Mouse (Mus musculus) olfactory bulb, adult 2 months (tissue): ENCODE measurements at regions not wholly inside any gene's neighbourhood (a gene's known extent, or its start where the extent isn't known, plus 50 kb on each side); places are given as distances from the start of the nearest gene placed in this dataset.

Experiments
- H3K27ac ChIP-seq: fragments of 200-500 bp; 2 replicates; pipeline ENCODE4 v1.5.1; 2012; ENCODE audit warnings: low read depth, low read length; ENCODE audit not compliant: insufficient read depth
- H3K4me1 ChIP-seq: fragments of 200-500 bp; 2 replicates; pipeline ENCODE4 v1.6.1; 2012; ENCODE audit warnings: low read length; ENCODE audit not compliant: control insufficient read depth, insufficient read depth
- H3K4me3 ChIP-seq: fragments of 200-500 bp; 2 replicates; pipeline ENCODE4 v1.5.1; 2012; ENCODE audit warnings: mild to moderate bottlenecking, low read depth, low read length, moderate library complexity; ENCODE audit not compliant: insufficient read depth
- CTCF ChIP-seq: fragments of 200-500 bp; IDR thresholded peaks from 2 replicates; pipeline ENCODE4 v1.5.1; 2012; ENCODE audit warnings: low read depth, mild to moderate bottlenecking, low read length, moderate library complexity; ENCODE audit not compliant: insufficient read depth
- POLR2A ChIP-seq: fragments of 200-500 bp; IDR thresholded peaks from 2 replicates; pipeline ENCODE4 v1.6.1; 2012; ENCODE audit warnings: mild to moderate bottlenecking, low read depth, low read length, moderate library complexity; ENCODE audit not compliant: insufficient read depth
- WGBS: fragments of 180-500 bp; shearing (Covaris S2); methylation state at CpG from one replicate; pipeline ENCODE4 v1.1.7; 2018; 5-methylcytosine and 5-hydroxymethylcytosine counted together

- no peak for TF ChIP-seq CTCF
- WGBS = 54% methylated on average over 3 of the region's 3 CpGs
- no peak overlapping the region for H3K4me3 ChIP-seq
- H3K27ac ChIP-seq = no peak overlapping the region
- H3K4me1 ChIP-seq = no peaks in the 10 kb centered on the region
Observed at GRCm38 (mm10) chr5:111540486-111540885, 123.3 kb downstream of the Mn1 start.

- TF ChIP-seq POLR2A = no peak
- no peak for TF ChIP-seq CTCF
- H3K27ac ChIP-seq = no peak overlapping the region
- 81% methylated on average over 3 of the region's 3 CpGs for WGBS
- H3K4me1 ChIP-seq = no peaks in the 10 kb centered on the region
- no peak overlapping the region for H3K4me3 ChIP-seq
Observed at GRCm38 (mm10) chr5:111542077-111542476, 124.9 kb downstream of the Mn1 start.

- Histone ChIP-seq H3K27ac (no peak overlapping the region), H3K4me1 (no peaks in the 10 kb centered on the region), H3K4me3 (no peak overlapping the region)
- WGBS = 93% methylated on average over 9 of the region's 9 CpGs
- TF ChIP-seq CTCF = no peak
- no peak for TF ChIP-seq POLR2A
Observed at GRCm38 (mm10) chr5:111543721-111544495, 126.7 kb downstream of the Mn1 start.

- WGBS = 72% methylated on average over 16 of the region's 16 CpGs
- TF ChIP-seq POLR2A (no peak), CTCF (no peak)
Observed at GRCm38 (mm10) chr5:111553471-111554382, 136.6 kb downstream of the Mn1 start.

GRCm38 (mm10) chr5:111554551-111555311 lies 137.6 kb downstream of the Mn1 start:
- WGBS = 35% methylated on average over 24 of the region's 24 CpGs
- no peak for TF ChIP-seq CTCF
- no peak for TF ChIP-seq POLR2A
- Histone ChIP-seq H3K27ac (no peak overlapping the region), H3K4me3 (no peak overlapping the region), H3K4me1 (no peaks in the 10 kb centered on the region)

More at GRCm38 (mm10) chr5:111553471-111554382, 136.6 kb downstream of the Mn1 start:
- Histone ChIP-seq H3K27ac (no peak overlapping the region), H3K4me1 (no peaks in the 10 kb centered on the region), H3K4me3 (no peak overlapping the region)

- H3K27ac ChIP-seq = no peak overlapping the region
- TF ChIP-seq CTCF (no peak), POLR2A (no peak)
- no peak overlapping the region for H3K4me3 ChIP-seq
- H3K4me1 ChIP-seq = no peaks in the 10 kb centered on the region
- WGBS = 25% methylated on average over 4 of the region's 5 CpGs
Observed at GRCm38 (mm10) chr5:111555312-111555957, 138.3 kb downstream of the Mn1 start.

GRCm38 (mm10) chr5:111555981-111556380 lies 138.8 kb downstream of the Mn1 start:
- H3K4me3 ChIP-seq = no peak overlapping the region
- H3K27ac ChIP-seq = no peak overlapping the region
- H3K4me1 ChIP-seq = no peaks in the 10 kb centered on the region
- 77% methylated on average over 7 of the region's 7 CpGs for WGBS
- TF ChIP-seq POLR2A = no peak
- TF ChIP-seq CTCF = no peak

GRCm38 (mm10) chr5:111560432-111560831 lies 143.3 kb downstream of the Mn1 start:
- Histone ChIP-seq H3K4me3 (no peak overlapping the region), H3K4me1 (no peaks in the 10 kb centered on the region), H3K27ac (no peak overlapping the region)
- WGBS = 55% methylated on average over 9 of the region's 9 CpGs
- no peak for TF ChIP-seq CTCF
- TF ChIP-seq POLR2A = no peak

- no peak overlapping the region for H3K4me3 ChIP-seq
- no peak for TF ChIP-seq CTCF
- no peak overlapping the region for H3K27ac ChIP-seq
- 95% methylated on average over 10 of the region's 10 CpGs for WGBS
- no peaks in the 10 kb centered on the region for H3K4me1 ChIP-seq
Observed at GRCm38 (mm10) chr5:111561301-111561700, 144.1 kb downstream of the Mn1 start.
